Mouse (Mus musculus) hindbrain, postnatal 0 days (tissue): ENCODE data around the gene Pes1. TPM values are rescaled to one million over a fixed set of nuclear protein-coding genes. Genes with fewer than 3 reads are reported as not detected.

ENCODE experiments used
- ATAC-seq: fragments of 200-750 bp; cut with Nextera tagmentation; 2 replicates; pipeline ENCODE4 v1.8.0; 2017; ENCODE audit warnings: mild to moderate bottlenecking, moderate TSS enrichment, moderate library complexity
- DNase-seq: peaks from one replicate; pipeline ENCODE4 v3.0.0-alpha.2; 2015; ENCODE audit warnings: low spot score
- H3K27ac ChIP-seq: fragments of 300-500 bp; sonication (generic); 2 replicates; pipeline ENCODE4 v1.5.1; 2014; ENCODE audit warnings: mild to moderate bottlenecking
- H3K27me3 ChIP-seq: fragments of 300-500 bp; sonication (generic); 2 replicates; pipeline ENCODE4 v1.6.1; 2014; ENCODE audit warnings: low read length, mixed read lengths; ENCODE audit not compliant: insufficient read depth
- H3K36me3 ChIP-seq: fragments of 300-500 bp; sonication (generic); 2 replicates; pipeline ENCODE4 v1.6.1; 2014; ENCODE audit warnings: low read length, mixed read lengths; ENCODE audit not compliant: insufficient read depth
- H3K4me1 ChIP-seq: fragments of 300-500 bp; sonication (generic); 2 replicates; pipeline ENCODE4 v1.6.1; 2014; ENCODE audit warnings: antibody characterized with exemption, low read length, mixed read lengths; ENCODE audit not compliant: insufficient read depth
- H3K4me2 ChIP-seq: fragments of 300-500 bp; sonication (generic); 2 replicates; pipeline ENCODE4 v1.6.1; 2014; ENCODE audit warnings: low read depth, mild to moderate bottlenecking, low read length, moderate library complexity, mixed read lengths
- H3K4me3 ChIP-seq: fragments of 300-500 bp; sonication (generic); 2 replicates; pipeline ENCODE4 v1.5.1; 2014; ENCODE audit warnings: low read length
- H3K9ac ChIP-seq: fragments of 300-500 bp; sonication (generic); replicated peaks from 2 replicates; pipeline ENCODE4 v1.6.1; 2014; ENCODE audit warnings: mild to moderate bottlenecking, low read length, moderate library complexity, mixed read lengths
- H3K9me3 ChIP-seq: fragments of 300-500 bp; sonication (generic); 2 replicates; pipeline ENCODE4 v1.6.1; 2016; ENCODE audit warnings: low read length, mixed read lengths
- CTCF ChIP-seq: IDR thresholded peaks from 2 replicates; pipeline ENCODE4 v1.5.1; 2016; ENCODE audit warnings: antibody characterized with exemption, control low read depth, low read depth
- WGBS: fragments of 180-500 bp; shearing (Covaris S2); extraction: QIAGEN DNeasy Blood & Tissue Kit; methylation state at CpG from one replicate; pipeline ENCODE4 v1.1.7; 2014; 5-methylcytosine and 5-hydroxymethylcytosine counted together
- polyA plus RNA-seq: library from polyadenylated mRNA; unstranded; fragments of >200 nt; fragmentation: Nextera tagmentation; extraction: Ambion mirVana; gene quantifications from 2 replicates; pipeline ENCODE4 v1.2.1, GENCODE M21; 2015
- total RNA-seq: library from RNA; depleted of rRNA; stranded (reverse); fragments of >200 nt; gene quantifications from 2 replicates; pipeline ENCODE4 v1.2.3, GENCODE M21; 2014

The Pes1 gene
- total and polyA plus RNA-seq, 2 experiments from 2014 or later = 36.4 to 44.5 TPM

DNA sequence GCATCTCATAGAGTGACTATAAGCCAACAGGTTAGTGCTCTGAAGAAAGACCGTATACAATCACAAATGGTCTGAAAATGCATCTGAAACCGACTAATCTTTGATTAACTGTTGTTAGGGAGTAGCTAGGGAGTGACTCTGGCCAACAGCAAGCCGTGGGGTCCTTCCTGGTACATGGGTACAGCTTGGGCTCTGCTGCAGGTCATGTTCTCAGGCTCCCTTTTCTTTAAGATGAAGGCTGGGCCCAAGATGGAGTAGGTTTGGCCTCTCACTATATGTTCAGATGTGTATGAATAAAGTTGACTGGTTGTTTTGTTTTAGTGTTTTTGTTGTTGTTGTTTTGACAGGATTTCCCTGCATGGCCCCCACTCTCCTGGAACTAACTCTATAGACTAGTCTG is 2.0 kb upstream of the Pes1 start:
- no peaks in the 10 kb centered on the region for H3K9me3 ChIP-seq
- TF ChIP-seq CTCF = no peak
- H3K4me3 ChIP-seq = no peak overlapping the region
- no peak overlapping the region for H3K9ac ChIP-seq
- WGBS = 76% methylated on average over 3 of the region's 3 CpGs
- no peaks in the 10 kb centered on the region for H3K36me3 ChIP-seq
- H3K27me3 ChIP-seq = no peaks in the 10 kb centered on the region
- ATAC-seq (no peak), DNase-seq (no peak)
- H3K4me1 ChIP-seq = peaks cover 4% of the 10 kb centered on the region; the same call in 1 of the 2 replicates
- no peak overlapping the region for H3K27ac ChIP-seq
- H3K4me2 ChIP-seq = no peak overlapping the region

DNA sequence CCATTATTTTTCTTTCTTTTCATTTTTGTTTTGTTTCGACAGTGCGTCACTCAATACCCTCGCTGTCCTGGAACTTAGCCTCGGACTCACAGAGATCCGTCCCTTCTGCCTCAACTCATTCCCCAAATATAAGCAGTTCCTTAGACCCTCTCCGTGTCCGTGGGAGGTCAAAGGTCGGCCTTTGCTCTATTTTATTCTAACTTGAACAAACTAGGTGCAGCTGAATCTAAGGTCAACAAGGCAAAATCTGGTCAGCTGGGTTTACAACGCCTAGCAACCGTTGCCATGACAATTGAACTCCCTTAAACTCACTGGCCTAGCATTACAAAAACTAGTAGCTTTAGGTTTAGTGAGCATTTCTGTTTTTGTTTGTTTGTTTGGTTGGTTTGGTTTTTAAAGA is 620 bp upstream of the Pes1 start:
- H3K9me3 ChIP-seq = no peaks in the 10 kb centered on the region
- peak overlapping the region; percentile 81 for H3K4me3 ChIP-seq
- peaks cover 4% of the 10 kb centered on the region; the same call in 1 of the 2 replicates for H3K4me1 ChIP-seq
- H3K4me2 ChIP-seq = peak overlapping the region; percentile 88
- no peaks in the 10 kb centered on the region for H3K27me3 ChIP-seq
- no peak overlapping the region for H3K9ac ChIP-seq
- DNase-seq (no peak), ATAC-seq (no peak; the same call in 1 of the 2 replicates)
- peak overlapping the region; percentile 65 for H3K27ac ChIP-seq
- WGBS = 79% methylated on average over 10 of the region's 10 CpGs
- no peaks in the 10 kb centered on the region for H3K36me3 ChIP-seq
- TF ChIP-seq CTCF = no peak

DNA sequence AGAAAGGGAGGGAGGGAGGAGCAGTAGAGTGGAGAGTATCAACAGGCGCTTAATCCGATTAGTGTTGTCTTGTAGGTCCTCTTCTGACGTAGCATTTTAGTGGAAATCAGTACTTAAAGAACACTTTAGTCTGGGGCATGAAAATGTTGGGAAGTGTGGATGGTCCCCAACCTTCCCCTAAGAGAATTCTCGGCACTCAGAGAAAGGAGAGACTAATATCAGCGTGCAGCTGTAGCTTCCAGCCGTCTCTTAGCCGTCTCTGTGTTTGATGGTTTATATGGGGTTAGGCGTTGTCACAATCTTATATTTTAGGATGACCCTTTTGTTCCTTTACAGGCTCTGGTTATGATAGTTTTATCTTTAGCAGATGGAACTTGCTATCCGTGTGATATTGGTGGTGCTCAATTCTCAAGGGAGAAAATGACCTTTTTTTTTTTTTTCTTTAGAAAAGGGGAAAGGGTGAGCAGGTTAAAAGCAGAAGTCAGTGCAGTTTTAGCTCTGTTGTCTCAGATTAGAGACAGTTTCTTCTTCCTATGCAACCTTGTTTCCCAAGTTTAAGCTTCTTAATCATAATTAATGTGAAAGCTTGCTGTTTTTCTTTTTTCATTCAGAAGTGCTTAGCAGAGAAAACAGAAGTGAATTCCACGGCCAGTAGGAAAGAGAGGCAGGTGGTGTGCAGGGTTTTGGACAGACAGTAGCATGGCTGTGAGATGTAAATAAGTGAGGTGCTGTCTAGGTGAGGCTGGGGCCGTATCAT is 819 bp downstream of the Pes1 start:
- ATAC-seq (peak; percentile 16; the same call in 1 of the 2 replicates), DNase-seq (no peak)
- peak overlapping the region; percentile 88 for H3K4me2 ChIP-seq
- no peaks in the 10 kb centered on the region for H3K9me3 ChIP-seq
- TF ChIP-seq CTCF = no peak
- peaks cover 4% of the 10 kb centered on the region; the same call in 1 of the 2 replicates for H3K4me1 ChIP-seq
- H3K4me3 ChIP-seq = peak overlapping the region; percentile 81
- 17% methylated on average over 11 of the region's 11 CpGs for WGBS
- H3K27me3 ChIP-seq = no peaks in the 10 kb centered on the region
- H3K9ac ChIP-seq = peak overlapping the region; percentile 71
- H3K36me3 ChIP-seq = 0 out of 2 replicates have a peak, but pooled peaks cover 4% of the 10 kb centered on the region
- H3K27ac ChIP-seq = peak overlapping the region; percentile 65; the same call in 1 of the 2 replicates

DNA sequence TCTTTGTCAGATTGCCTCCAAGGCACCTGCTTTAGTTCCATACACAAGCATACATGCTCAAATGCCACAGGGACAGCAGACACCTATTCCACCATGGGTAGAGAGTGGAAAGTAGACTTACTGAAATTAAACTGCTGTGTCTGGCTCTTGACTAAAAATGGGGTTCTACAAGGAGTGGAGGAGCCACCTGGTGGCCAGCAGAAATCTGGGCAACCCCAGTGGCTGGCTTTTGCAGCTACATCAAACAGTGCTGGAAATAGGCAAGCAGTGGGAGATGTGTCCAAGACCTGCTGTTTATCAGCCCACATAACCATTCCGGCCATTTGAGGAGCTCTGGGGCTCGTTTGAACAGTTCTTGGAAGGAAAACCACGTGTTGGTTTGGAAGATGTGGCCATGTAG is 6.1 kb downstream of the Pes1 start:
- H3K4me2 ChIP-seq = no peak overlapping the region
- no peak for ATAC-seq
- WGBS = 80% methylated on average over 3 of the region's 3 CpGs
- no peak overlapping the region for H3K9ac ChIP-seq
- peak; percentile 57 for TF ChIP-seq CTCF
- no peak overlapping the region for H3K4me3 ChIP-seq
- no peaks in the 10 kb centered on the region for H3K27me3 ChIP-seq
- no peaks in the 10 kb centered on the region for H3K9me3 ChIP-seq
- peaks cover 3% of the 10 kb centered on the region; the same call in 1 of the 2 replicates for H3K4me1 ChIP-seq
- DNase-seq = peak; percentile 41
- H3K27ac ChIP-seq = no peak overlapping the region
- peaks cover 51% of the 10 kb centered on the region for H3K36me3 ChIP-seq

DNA sequence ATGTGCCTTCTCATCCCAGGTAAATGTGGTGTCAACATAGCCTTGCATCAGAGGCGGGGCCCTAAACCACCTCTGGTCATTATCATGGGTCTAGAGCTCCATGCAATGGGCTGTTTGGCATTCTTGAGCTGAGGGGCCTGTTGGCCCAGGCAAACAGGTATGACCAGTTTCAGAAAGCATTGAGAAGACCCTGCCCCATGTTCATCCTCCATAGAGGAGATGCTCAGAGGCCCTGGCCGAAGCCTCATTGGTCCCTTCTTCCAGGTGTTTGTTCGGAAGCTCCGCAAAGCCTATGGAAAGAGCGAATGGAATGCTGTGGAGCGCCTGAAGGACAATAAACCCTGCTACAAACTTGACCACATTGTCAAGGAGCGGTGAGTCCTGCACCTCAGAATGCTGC is 6.6 kb downstream of the Pes1 start:
- Histone ChIP-seq H3K9me3 (no peaks in the 10 kb centered on the region), H3K27me3 (no peaks in the 10 kb centered on the region), H3K4me2 (no peak overlapping the region), H3K27ac (no peak overlapping the region), H3K4me3 (no peak overlapping the region), H3K4me1 (no peaks in the 10 kb centered on the region), H3K9ac (no peak overlapping the region), H3K36me3 (peaks cover 55% of the 10 kb centered on the region)
- TF ChIP-seq CTCF = no peak
- no peak for ATAC-seq
- WGBS = 97% methylated on average over 7 of the region's 7 CpGs
- DNase-seq = no peak

- WGBS = 88% methylated on average over 7 of the region's 7 CpGs
- DNase-seq = no peak
- Histone ChIP-seq H3K27ac (no peak overlapping the region), H3K4me2 (no peak overlapping the region), H3K36me3 (peaks cover 81% of the 10 kb centered on the region), H3K4me1 (no peaks in the 10 kb centered on the region), H3K9ac (no peak overlapping the region), H3K27me3 (no peaks in the 10 kb centered on the region), H3K9me3 (no peaks in the 10 kb centered on the region), H3K4me3 (no peak overlapping the region)
- ATAC-seq = no peak
- no peak for TF ChIP-seq CTCF
Measured at GRCm38 (mm10) chr11:3973081-3973480, 9.3 kb downstream of the Pes1 start.

DNA sequence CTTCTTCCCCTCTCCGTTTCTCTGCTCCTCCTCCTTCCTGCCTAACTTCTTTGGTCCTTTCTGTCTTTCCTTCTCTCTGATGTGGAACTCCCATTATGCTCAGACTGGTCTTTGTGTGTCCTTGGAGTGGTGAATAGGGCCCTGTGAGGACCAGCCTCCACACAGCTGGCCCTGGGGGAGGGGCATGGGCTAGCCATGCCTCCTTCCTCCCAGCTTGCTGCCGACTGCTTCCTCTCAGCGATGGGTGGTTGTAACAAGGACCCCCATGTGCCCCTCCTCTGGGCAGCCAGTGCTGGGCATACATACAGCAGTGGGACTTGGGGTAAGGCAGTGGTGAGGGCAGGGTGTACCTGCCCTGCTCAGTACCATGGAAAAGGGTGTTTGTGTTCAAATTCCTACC is 10.5 kb downstream of the Pes1 start:
- no peaks in the 10 kb centered on the region for H3K4me1 ChIP-seq
- no peak overlapping the region for H3K9ac ChIP-seq
- peaks cover 92% of the 10 kb centered on the region for H3K36me3 ChIP-seq
- WGBS = 70% methylated on average over 3 of the region's 3 CpGs
- no peak overlapping the region for H3K4me3 ChIP-seq
- DNase-seq (peak; percentile 8), ATAC-seq (no peak)
- H3K9me3 ChIP-seq = no peaks in the 10 kb centered on the region
- H3K4me2 ChIP-seq = no peak overlapping the region
- no peak overlapping the region for H3K27ac ChIP-seq
- TF ChIP-seq CTCF = no peak
- H3K27me3 ChIP-seq = no peaks in the 10 kb centered on the region
